27 mouse cellular contexts compared by ENCODE assay signal in the genomic region with DNA sequence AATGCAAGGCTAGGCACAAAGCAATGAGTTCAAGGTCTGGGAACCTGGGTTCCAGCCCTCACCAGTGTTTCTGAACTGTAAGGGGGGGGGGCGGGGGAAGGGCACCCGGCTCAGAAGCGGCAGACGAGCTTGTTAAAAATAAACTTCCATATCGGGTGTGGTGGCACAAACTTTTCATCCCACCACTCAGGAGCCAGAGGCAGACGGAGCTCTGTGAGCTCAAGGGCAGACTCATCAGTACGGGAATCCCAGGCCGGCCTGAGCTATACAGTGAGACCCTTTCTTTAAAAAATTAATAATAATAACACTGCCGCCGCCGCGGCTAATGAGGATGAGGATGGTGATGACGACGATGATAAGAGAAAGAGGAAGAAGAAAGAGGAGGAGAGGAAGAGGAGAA. TPM values are rescaled to one million over a fixed set of nuclear protein-coding genes. Genes with fewer than 3 reads are reported as not detected.
DNase-seq lines count a peak whose midpoint lies in the region; ATAC-seq and TF ChIP-seq lines count a peak whose summit lies in the region.
"Had no signal": no experiment of that assay in that cellular context is flagged by ENCODE, and none has a peak within 500 bp of the region (broad histone marks: within the 10 kb centered on the region; RNA-seq: fewer than 3 reads in every experiment).

No protein-coding gene starts in this region.

- H3K27ac ChIP-seq in heart, embryonic 10.5 days, result peak overlapping the region; percentile 81; the same call in 1 of the 2 replicates
- no peak overlapping the region for H3K27ac ChIP-seq in heart, adult 2 months
- peak overlapping the region; percentile 42 to 61; a peak in 2 of 4 replicates for H3K27ac ChIP-seq in heart, embryonic 14.5 days (replicated peaks in 1 of 2; ENCODE audit: control insufficient read depth in 1 of 2, insufficient read depth in 1 of 2, low read depth in 2 of 2, low read length in 2 of 2)
- H3K27ac ChIP-seq in heart, postnatal 0 days (ENCODE audit: low read depth), result no peak overlapping the region
- H3K27ac ChIP-seq: embryonic facial prominence, embryonic 12.5 days; embryonic facial prominence, embryonic 15.5 days; gastrocnemius, adult 2 months; hindbrain, embryonic 10.5 days; hindbrain, embryonic 13.5 days; intestine, embryonic 15.5 days had no signal

- no peak for TF ChIP-seq EP300 in heart, adult 2 months (IDR thresholded peaks at IDR 0.05; ENCODE audit: insufficient read depth, low read depth, low read length)
- no peak for TF ChIP-seq EP300 in heart, postnatal 0 days (IDR thresholded peaks at IDR 0.05; ENCODE audit: low read depth)

- no peaks in the 10 kb centered on the region for H3K27me3 ChIP-seq in heart, embryonic 10.5 days (ENCODE audit: insufficient read depth, poor library complexity, severe bottlenecking)
- H3K27me3 ChIP-seq in heart, adult 2 months (ENCODE audit: control insufficient read depth, insufficient read depth, low read length), result no peaks in the 10 kb centered on the region
- no peaks in the 10 kb centered on the region for H3K27me3 ChIP-seq in heart, embryonic 14.5 days (ENCODE audit: control insufficient read depth, insufficient read depth, low read length)
- H3K27me3 ChIP-seq in heart, postnatal 0 days (ENCODE audit: control insufficient read depth, insufficient read depth, low read length), result no peaks in the 10 kb centered on the region
- H3K27me3 ChIP-seq: embryonic facial prominence, embryonic 12.5 days; embryonic facial prominence, embryonic 15.5 days; hindbrain, embryonic 13.5 days; intestine, embryonic 15.5 days had no signal

- TF ChIP-seq POLR2A in heart, adult 2 months (IDR thresholded peaks at IDR 0.05; ENCODE audit: insufficient read depth, low read depth, low read length), result no peak

- no peaks in the 10 kb centered on the region for H3K36me3 ChIP-seq in heart, embryonic 10.5 days
- H3K36me3 ChIP-seq in heart, adult 2 months (ENCODE audit: control insufficient read depth, insufficient read depth, low read length), result 0 out of 2 replicates have a peak, but pooled peaks cover 1% of the 10 kb centered on the region
- H3K36me3 ChIP-seq in heart, embryonic 14.5 days (ENCODE audit: control insufficient read depth, insufficient read depth, low read length), result no peaks in the 10 kb centered on the region
- no peaks in the 10 kb centered on the region for H3K36me3 ChIP-seq in heart, postnatal 0 days (replicated peaks; ENCODE audit: control insufficient read depth, insufficient read depth, low read length)
- H3K36me3 ChIP-seq: embryonic facial prominence, embryonic 12.5 days; embryonic facial prominence, embryonic 15.5 days; hindbrain, embryonic 10.5 days; hindbrain, embryonic 13.5 days; intestine, embryonic 15.5 days had no signal

- H3K9me3 ChIP-seq in heart, embryonic 10.5 days, result no peaks in the 10 kb centered on the region
- no peaks in the 10 kb centered on the region for H3K9me3 ChIP-seq in heart, embryonic 14.5 days (ENCODE audit: control insufficient read depth, low read length)
- no peaks in the 10 kb centered on the region for H3K9me3 ChIP-seq in heart, postnatal 0 days (replicated peaks; ENCODE audit: control insufficient read depth, low read length)
- H3K9me3 ChIP-seq: embryonic facial prominence, embryonic 12.5 days; embryonic facial prominence, embryonic 15.5 days; hindbrain, embryonic 10.5 days; hindbrain, embryonic 13.5 days; intestine, embryonic 15.5 days had no signal

- intact Hi-C loops in heart, adult 2 months (cut with DNase I), result no loop called here
- intact Hi-C loops in heart, postnatal 25 days (cut with DNase I), result no loop called here

- WGBS in heart, embryonic 10.5 days, result 59% methylated on average over 14 of the region's 14 CpGs
- WGBS in heart, adult 2 months, result 60% methylated on average over 14 of the region's 14 CpGs
- 56% methylated on average over 14 of the region's 14 CpGs for WGBS in heart, embryonic 14.5 days
- WGBS in heart, postnatal 0 days, result 54% methylated on average over 14 of the region's 14 CpGs

- peaks cover 37% of the 10 kb centered on the region for H3K4me1 ChIP-seq in heart, embryonic 10.5 days
- H3K4me1 ChIP-seq in heart, adult 2 months (ENCODE audit: control insufficient read depth, insufficient read depth, low read length), result peaks cover 4% of the 10 kb centered on the region
- peaks cover 22 to 29% of the 10 kb centered on the region in 2 experiments for H3K4me1 ChIP-seq in heart, embryonic 14.5 days (ENCODE audit: control insufficient read depth in 2 of 2, insufficient read depth in 2 of 2, low read length in 2 of 2)
- H3K4me1 ChIP-seq in heart, postnatal 0 days (ENCODE audit: control insufficient read depth, insufficient read depth), result peaks cover 13% of the 10 kb centered on the region
- H3K4me1 ChIP-seq: embryonic facial prominence, embryonic 12.5 days; embryonic facial prominence, embryonic 15.5 days; hindbrain, embryonic 10.5 days; hindbrain, embryonic 13.5 days had no signal

- no peaks in the 10 kb centered on the region for H3K79me2 ChIP-seq in heart, adult 2 months (replicated peaks; ENCODE audit: control insufficient read depth, insufficient read depth, low read length)

- peak overlapping the region; percentile 13; the same call in 1 of the 2 replicates for H3K4me2 ChIP-seq in heart, embryonic 14.5 days (ENCODE audit: low read length)
- no peak overlapping the region for H3K4me2 ChIP-seq in heart, postnatal 0 days (ENCODE audit: low read depth, low read length)
- H3K4me2 ChIP-seq: embryonic facial prominence, embryonic 12.5 days; embryonic facial prominence, embryonic 15.5 days; hindbrain, embryonic 13.5 days; intestine, embryonic 15.5 days had no signal

- no peak overlapping the region for H3K4me3 ChIP-seq in heart, embryonic 10.5 days
- H3K4me3 ChIP-seq in heart, adult 2 months, result no peak overlapping the region
- no peak overlapping the region for H3K4me3 ChIP-seq in heart, embryonic 14.5 days (ENCODE audit: control insufficient read depth in 1 of 2, insufficient read depth in 1 of 2, low read depth in 1 of 2, low read length in 2 of 2)
- H3K4me3 ChIP-seq in heart, postnatal 0 days (ENCODE audit: low read depth, low read length), result no peak overlapping the region
- H3K4me3 ChIP-seq: embryonic facial prominence, embryonic 12.5 days; embryonic facial prominence, embryonic 15.5 days; gastrocnemius, adult 2 months; hindbrain, embryonic 10.5 days; hindbrain, embryonic 13.5 days; intestine, embryonic 15.5 days had no signal

- ATAC-seq in heart, embryonic 14.5 days (ENCODE audit: insufficient number of reproducible peaks, insufficient read depth, low FRiP score, low read depth), result no peak
- peak; percentile 67 for ATAC-seq in heart, postnatal 0 days (ENCODE audit: insufficient read depth, low read depth)
- ATAC-seq: forebrain, embryonic 14.5 days; forebrain, postnatal 0 days; hindbrain, embryonic 16.5 days; intestine, embryonic 15.5 days had no signal

- no peak for DNase-seq in heart, embryonic 10.5 days (ENCODE audit: low spot score)
- no peak for DNase-seq in heart, adult 2 months
- no peak for DNase-seq in heart, adult 8-10 months (ENCODE audit: low spot score)
- DNase-seq in heart, postnatal 0 days (ENCODE audit: low spot score), result no peak
- no peak for DNase-seq in heart, postnatal 25 days (ENCODE audit: low spot score)
- DNase-seq in left cerebral cortex, adult 9 months (ENCODE audit: low spot score in 2 of 2), result no peak
- DNase-seq: adrenal gland, adult 2 months; adrenal gland, postnatal 14 days; B cell, adult 2 months; cerebellum, adult 11 months; cerebellum, adult 2 months; cerebellum, adult 9-11 months; cerebellum, postnatal 25 days; forebrain, postnatal 0 days; gastrocnemius, adult 2 months; gastrocnemius, postnatal 14 days; heart, adult 18-20 months; kidney, adult 11 months; kidney, adult 8-10 months had no signal

- no peak for TF ChIP-seq CTCF in heart, adult 2 months (IDR thresholded peaks at IDR 0.05)
- TF ChIP-seq CTCF in heart, postnatal 0 days (IDR thresholded peaks at IDR 0.05; ENCODE audit: low read depth), result no peak

- no peak overlapping the region for H3K9ac ChIP-seq in heart, adult 2 months (ENCODE audit: low read depth, low read length)
- no peak overlapping the region for H3K9ac ChIP-seq in heart, embryonic 14.5 days (ENCODE audit: low read length)
- H3K9ac ChIP-seq in heart, postnatal 0 days (replicated peaks; ENCODE audit: low read depth, low read length), result no peak overlapping the region
- H3K9ac ChIP-seq: embryonic facial prominence, embryonic 12.5 days; embryonic facial prominence, embryonic 15.5 days; forebrain, postnatal 0 days; hindbrain, embryonic 13.5 days; intestine, embryonic 15.5 days had no signal

RNA-seq across cellular contexts. Expression of a gene that starts 18.3 kb away (rescaled TPM):
- polyA plus RNA-seq in heart, embryonic 10.5 days (2016; fragmentation: Nextera tagmentation; extraction: Ambion mirVana), result 11.5 and 20.1 TPM in 2 replicates
- total RNA-seq in heart, adult 2 months (2021), result 10 to 100 TPM; 67.2 to 77.6 TPM
- polyA plus RNA-seq in heart, adult 2 months (2012; rRNA removed), result 13.1 and 23.9 TPM in 2 replicates
- 28.9 and 33.3 TPM in 2 replicates for polyA plus RNA-seq in heart, embryonic 14.5 days (2014; fragmentation: Nextera tagmentation; extraction: Ambion mirVana)
- total RNA-seq in heart, adult 8-10 months (2022), result 10 to 100 TPM; 63.9 to 82.9 (median 76.6) TPM
- 33.8 and 44.5 TPM in 2 replicates for total RNA-seq in heart, postnatal 0 days (2014; rRNA removed; ENCODE audit: low replicate concordance)
- 12.3 and 12.8 TPM in 2 replicates for polyA plus RNA-seq in heart, postnatal 0 days (2015; fragmentation: Nextera tagmentation; extraction: Ambion mirVana)
- 10 to 100 TPM; 78.6 to 79.5 TPM for total RNA-seq in heart, postnatal 25 days (2021)

Comparison
In these comparisons a context has a peak if more than half of its experiments do, and no peak if none do; other contexts are left out.
1. H3K27ac ChIP-seq: peak in heart, embryonic 10.5 days (single experiment) and heart, embryonic 14.5 days (2 of 2); none in heart, adult 2 months (single experiment) and heart, postnatal 0 days (single experiment).